Mouse (Mus musculus): ENCODE data around the gene Tmem248. TPM values are rescaled to one million over a fixed set of nuclear protein-coding genes. Genes with fewer than 3 reads are reported as not detected.

Gene Tmem248
- total and polyA plus RNA-seq, 2 experiments = 19.8 to 34.3 TPM

DNA sequence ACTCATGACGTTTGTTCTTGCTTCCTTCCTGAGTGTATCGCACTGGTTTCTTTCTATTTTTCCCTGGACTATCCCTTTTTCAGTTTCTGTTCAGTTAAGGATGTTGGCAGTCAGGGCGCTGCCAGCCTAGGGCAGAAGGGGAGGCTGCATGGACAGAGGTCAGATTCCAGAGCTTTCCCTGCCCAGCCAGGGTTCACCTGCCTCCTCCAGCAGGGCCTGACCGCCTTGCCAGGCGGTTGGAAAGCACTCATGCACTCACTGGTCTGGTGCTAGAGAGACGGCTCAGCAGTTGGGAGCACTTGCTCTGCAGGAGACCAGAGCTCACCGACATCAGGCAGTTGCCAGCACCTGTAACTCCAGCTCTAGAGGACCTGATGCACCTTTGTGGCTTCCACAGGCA, 22.4 kb downstream of the Tmem248 start:
- TF ChIP-seq POLR2A (IDR thresholded peaks at IDR 0.05; ENCODE audit: extremely low read depth, insufficient read depth, low read length) (no peak), CTCF (IDR thresholded peaks at IDR 0.05; ENCODE audit: low read depth, low read length) (no peak)
- WGBS = 40% methylated on average over 7 of the region's 7 CpGs
- Histone ChIP-seq H3K27ac (replicated peaks; ENCODE audit: insufficient read depth, low read depth, low read length) (no peak overlapping the region), H3K27me3 (ENCODE audit: control insufficient read depth, insufficient read depth, low read length) (no peaks in the 10 kb centered on the region), H3K4me1 (ENCODE audit: control insufficient read depth, insufficient read depth, low read length) (peaks cover 3% of the 10 kb centered on the region; the same call in 1 of the 2 replicates), H3K4me3 (ENCODE audit: insufficient read depth, low read depth, low read length) (no peak overlapping the region), H3K36me3 (ENCODE audit: control insufficient read depth, insufficient read depth, low read length) (peaks cover 68% of the 10 kb centered on the region), H3K9ac (ENCODE audit: low read depth, low read length) (no peak overlapping the region), H3K79me2 (ENCODE audit: control insufficient read depth, insufficient read depth, low read length) (no peaks in the 10 kb centered on the region; the same call in 1 of the 2 replicates)
- DNase-seq (ENCODE audit: extremely low read depth, low read depth, low spot score) = peak; percentile 86

DNA sequence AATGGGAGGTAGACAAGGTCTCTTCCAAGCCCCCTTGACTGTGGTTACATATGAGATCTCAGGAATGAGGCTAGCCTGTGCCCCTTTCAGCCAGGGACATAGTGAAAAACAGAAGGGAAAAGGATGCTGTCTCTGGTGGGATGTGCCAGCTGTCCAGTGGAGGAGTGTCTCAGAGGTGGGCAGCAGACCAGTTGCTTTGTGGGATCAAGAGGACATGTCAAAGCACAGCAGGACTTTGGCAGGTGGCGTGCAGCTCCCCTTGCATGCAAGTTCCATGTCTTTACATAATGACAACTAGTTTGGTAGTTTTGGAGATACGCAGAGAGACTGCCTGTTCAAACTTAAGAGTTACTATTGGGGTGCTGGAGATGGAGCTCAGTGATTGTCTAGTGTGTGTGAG, 23.0 kb downstream of the Tmem248 start:
- Histone ChIP-seq H3K4me1 (ENCODE audit: control insufficient read depth, insufficient read depth, low read length) (peaks cover 3% of the 10 kb centered on the region; the same call in 1 of the 2 replicates), H3K79me2 (ENCODE audit: control insufficient read depth, insufficient read depth, low read length) (no peaks in the 10 kb centered on the region; the same call in 1 of the 2 replicates), H3K9ac (ENCODE audit: low read depth, low read length) (no peak overlapping the region), H3K27ac (replicated peaks; ENCODE audit: insufficient read depth, low read depth, low read length) (no peak overlapping the region), H3K4me3 (ENCODE audit: insufficient read depth, low read depth, low read length) (no peak overlapping the region), H3K36me3 (ENCODE audit: control insufficient read depth, insufficient read depth, low read length) (peaks cover 70% of the 10 kb centered on the region), H3K27me3 (ENCODE audit: control insufficient read depth, insufficient read depth, low read length) (no peaks in the 10 kb centered on the region)
- TF ChIP-seq POLR2A (IDR thresholded peaks at IDR 0.05; ENCODE audit: extremely low read depth, insufficient read depth, low read length) = no peak
- TF ChIP-seq CTCF (IDR thresholded peaks at IDR 0.05; ENCODE audit: low read depth, low read length) = no peak
- no peak for DNase-seq (ENCODE audit: extremely low read depth, low read depth, low spot score)
- 97% methylated on average over 2 of the region's 2 CpGs for WGBS

DNA sequence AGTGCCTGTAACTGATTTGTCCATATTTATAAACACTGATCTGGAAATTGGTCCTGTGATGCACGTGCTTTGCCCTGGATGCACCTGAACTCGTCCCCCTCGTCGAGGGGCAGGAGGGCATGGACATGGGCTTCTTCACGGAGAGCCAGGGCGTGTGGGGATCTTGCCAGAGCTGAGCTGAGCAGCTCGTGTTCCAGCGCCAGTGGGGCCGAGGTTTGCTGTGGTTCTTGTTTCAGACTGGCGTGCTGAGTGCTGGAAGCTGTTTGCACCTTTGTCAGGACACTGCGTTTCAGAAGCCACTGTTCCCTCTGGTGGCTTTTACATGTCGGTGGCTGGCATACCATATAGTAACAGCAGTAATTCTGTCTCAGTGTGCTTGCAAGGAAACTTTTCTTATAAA, 24.5 kb downstream of the Tmem248 start:
- DNase-seq (ENCODE audit: extremely low read depth, low read depth, low spot score) = no peak
- 93% methylated on average over 12 of the region's 12 CpGs for WGBS
- H3K4me3 ChIP-seq (ENCODE audit: insufficient read depth, low read depth, low read length) = no peak overlapping the region
- H3K79me2 ChIP-seq (ENCODE audit: control insufficient read depth, insufficient read depth, low read length) = no peaks in the 10 kb centered on the region; the same call in 1 of the 2 replicates
- no peak overlapping the region for H3K27ac ChIP-seq (replicated peaks; ENCODE audit: insufficient read depth, low read depth, low read length)
- no peak overlapping the region for H3K9ac ChIP-seq (ENCODE audit: low read depth, low read length)
- peaks cover 6% of the 10 kb centered on the region; the same call in 1 of the 2 replicates for H3K4me1 ChIP-seq (ENCODE audit: control insufficient read depth, insufficient read depth, low read length)
- no peak for TF ChIP-seq CTCF (IDR thresholded peaks at IDR 0.05; ENCODE audit: low read depth, low read length)
- TF ChIP-seq POLR2A (IDR thresholded peaks at IDR 0.05; ENCODE audit: extremely low read depth, insufficient read depth, low read length) = no peak
- no peaks in the 10 kb centered on the region for H3K27me3 ChIP-seq (ENCODE audit: control insufficient read depth, insufficient read depth, low read length)
- peaks cover 69% of the 10 kb centered on the region for H3K36me3 ChIP-seq (ENCODE audit: control insufficient read depth, insufficient read depth, low read length)

DNA sequence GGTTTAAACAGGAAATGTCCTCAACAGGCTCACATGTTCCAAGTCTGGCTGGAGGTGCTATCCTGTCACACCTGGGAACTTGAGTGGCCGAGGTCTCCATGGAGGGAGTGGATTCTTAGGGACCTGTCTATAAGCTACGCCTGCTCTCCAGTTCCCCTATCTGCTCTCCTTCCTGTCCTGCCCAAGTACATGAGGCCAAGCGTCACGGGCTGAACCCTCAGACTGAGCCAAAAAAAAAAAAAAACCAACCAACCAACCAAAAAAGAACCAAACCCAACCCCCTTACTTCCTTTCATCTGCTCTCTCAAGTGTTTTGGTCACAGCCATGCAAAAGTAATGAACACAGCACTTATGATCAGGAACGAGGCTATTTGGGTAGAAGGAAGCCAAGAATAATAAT, 30.9 kb downstream of the Tmem248 start:
- no peak overlapping the region for H3K4me3 ChIP-seq (ENCODE audit: insufficient read depth, low read depth, low read length)
- TF ChIP-seq POLR2A (IDR thresholded peaks at IDR 0.05; ENCODE audit: extremely low read depth, insufficient read depth, low read length) = no peak
- no peak for TF ChIP-seq CTCF (IDR thresholded peaks at IDR 0.05; ENCODE audit: low read depth, low read length)
- H3K79me2 ChIP-seq (ENCODE audit: control insufficient read depth, insufficient read depth, low read length) = peaks cover 3% of the 10 kb centered on the region; the same call in 1 of the 2 replicates
- peaks cover 67% of the 10 kb centered on the region for H3K36me3 ChIP-seq (ENCODE audit: control insufficient read depth, insufficient read depth, low read length)
- DNase-seq (ENCODE audit: extremely low read depth, low read depth, low spot score) = no peak
- 57% methylated on average over 5 of the region's 5 CpGs for WGBS
- no peak overlapping the region for H3K27ac ChIP-seq (replicated peaks; ENCODE audit: insufficient read depth, low read depth, low read length)
- no peak overlapping the region for H3K9ac ChIP-seq (ENCODE audit: low read depth, low read length)
- peaks cover 4% of the 10 kb centered on the region; the same call in 1 of the 2 replicates for H3K4me1 ChIP-seq (ENCODE audit: control insufficient read depth, insufficient read depth, low read length)
- H3K27me3 ChIP-seq (ENCODE audit: control insufficient read depth, insufficient read depth, low read length) = no peaks in the 10 kb centered on the region

DNA sequence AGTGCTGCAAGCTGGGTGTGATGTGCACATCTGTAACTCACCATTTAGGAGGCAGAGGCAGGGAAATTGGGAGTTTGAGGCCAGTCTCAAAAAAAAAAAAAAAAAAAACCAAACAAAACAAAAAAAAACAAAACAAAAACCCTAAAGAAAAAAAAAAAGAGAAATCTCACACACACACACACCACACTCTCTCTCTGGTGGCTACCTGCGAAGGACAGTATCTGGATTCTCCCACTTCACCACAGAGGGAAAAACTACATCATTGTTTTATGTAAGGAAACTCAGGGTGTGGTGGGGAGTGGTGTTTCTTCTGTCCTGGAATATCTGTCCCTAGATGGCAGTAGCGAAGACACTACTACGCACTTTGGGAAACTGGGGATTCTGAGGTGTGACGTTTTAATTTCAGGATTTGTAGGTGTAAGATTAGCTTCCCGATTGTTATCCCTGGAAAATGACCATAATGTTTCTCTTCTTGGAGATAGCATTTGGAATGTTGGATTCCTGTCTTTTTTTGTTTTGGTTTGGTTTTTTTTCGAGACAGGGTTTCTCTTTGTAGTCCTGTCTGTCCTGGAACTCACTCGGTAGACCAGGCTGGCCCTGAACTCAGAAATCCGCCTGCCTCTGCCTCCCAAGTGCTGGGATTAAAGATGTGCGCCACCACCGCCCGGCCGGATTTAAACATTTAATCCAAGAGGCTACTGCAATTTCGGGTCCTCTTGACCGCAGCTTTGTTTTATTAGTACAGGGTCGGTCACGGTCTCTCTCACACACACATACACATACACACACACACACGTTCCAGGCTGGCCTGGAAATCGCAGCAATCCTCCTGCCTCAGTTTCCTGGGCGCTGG, 37.5 kb downstream of the Tmem248 start:
- Histone ChIP-seq H3K79me2 (ENCODE audit: control insufficient read depth, insufficient read depth, low read length) (peaks cover 12% of the 10 kb centered on the region; the same call in 1 of the 2 replicates), H3K27me3 (ENCODE audit: control insufficient read depth, insufficient read depth, low read length) (no peaks in the 10 kb centered on the region), H3K9ac (ENCODE audit: low read depth, low read length) (peak overlapping the region; percentile 87), H3K4me1 (ENCODE audit: control insufficient read depth, insufficient read depth, low read length) (peaks cover 6% of the 10 kb centered on the region), H3K27ac (replicated peaks; ENCODE audit: insufficient read depth, low read depth, low read length) (peak overlapping the region; percentile 82), H3K4me3 (ENCODE audit: insufficient read depth, low read depth, low read length) (peak overlapping the region; percentile 81), H3K36me3 (ENCODE audit: control insufficient read depth, insufficient read depth, low read length) (peaks cover 35% of the 10 kb centered on the region)
- peak; percentile 67 for DNase-seq (ENCODE audit: extremely low read depth, low read depth, low spot score)
- WGBS = 4% methylated on average over 19 of the region's 19 CpGs
- TF ChIP-seq CTCF (IDR thresholded peaks at IDR 0.05; ENCODE audit: low read depth, low read length) (peak; percentile 29), POLR2A (IDR thresholded peaks at IDR 0.05; ENCODE audit: extremely low read depth, insufficient read depth, low read length) (no peak)

Data from liver, adult 2 months (tissue).